Mouse (Mus musculus): ENCODE results near the gene Cdc45.
"Not testable (repeated sequence)": the region's sequence is repeated elsewhere in the genome, so short reads cannot be mapped to it uniquely, and the experiment has no call there.

The Cdc45 gene

DNA sequence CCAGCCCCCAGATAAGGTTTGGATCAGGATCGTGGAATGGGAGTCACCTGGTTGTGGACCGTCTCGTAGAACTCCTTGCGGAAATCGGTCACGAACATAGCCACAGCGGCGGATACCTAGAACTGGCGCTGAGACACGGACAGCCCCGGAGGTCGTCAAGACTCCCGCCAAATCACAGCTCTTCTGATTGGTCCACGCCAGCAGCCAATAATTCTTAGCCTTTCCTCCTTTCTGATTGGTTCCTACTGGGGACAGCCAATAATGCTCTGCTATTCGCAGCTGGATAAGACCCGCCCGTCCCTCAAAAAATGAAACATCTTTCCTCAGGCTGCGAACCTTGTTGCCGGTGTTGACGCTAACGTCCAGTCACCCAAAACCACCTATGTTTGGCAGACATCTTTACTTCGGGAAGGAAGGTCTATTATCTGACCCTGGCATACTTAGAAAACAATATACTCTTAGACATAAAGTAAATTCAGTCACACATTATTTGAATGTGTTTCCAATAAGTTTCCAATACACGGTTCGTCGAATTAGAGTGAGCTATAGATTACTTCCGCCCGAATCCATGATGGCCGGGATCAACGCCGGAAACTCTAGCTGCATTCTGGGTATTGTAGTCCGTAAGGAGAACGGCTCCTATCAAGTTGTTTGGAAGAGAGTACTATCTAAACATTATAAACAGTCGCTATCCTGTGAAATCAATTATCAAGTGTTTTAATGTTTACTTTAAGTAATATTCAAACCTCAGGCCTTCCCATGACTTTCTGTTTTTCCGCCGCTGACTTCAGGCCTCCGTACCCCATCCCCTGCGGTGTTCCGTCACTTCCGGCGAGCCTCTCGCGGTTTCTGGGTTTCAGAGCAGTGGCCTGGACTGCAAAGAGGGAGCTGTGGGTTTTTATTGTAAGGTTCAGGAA lies at the start of gene Cdc45, which contains the start of gene Ufd1:
Gene Cdc45, minus strand, starts transcription at position 520 of the 917 bp plus-strand sequence.
Gene Ufd1, plus strand, starts transcription at position 312 of the 917 bp plus-strand sequence.
- peak; percentile 93 for DNase-seq (ENCODE audit: extremely low spot score)

DNA sequence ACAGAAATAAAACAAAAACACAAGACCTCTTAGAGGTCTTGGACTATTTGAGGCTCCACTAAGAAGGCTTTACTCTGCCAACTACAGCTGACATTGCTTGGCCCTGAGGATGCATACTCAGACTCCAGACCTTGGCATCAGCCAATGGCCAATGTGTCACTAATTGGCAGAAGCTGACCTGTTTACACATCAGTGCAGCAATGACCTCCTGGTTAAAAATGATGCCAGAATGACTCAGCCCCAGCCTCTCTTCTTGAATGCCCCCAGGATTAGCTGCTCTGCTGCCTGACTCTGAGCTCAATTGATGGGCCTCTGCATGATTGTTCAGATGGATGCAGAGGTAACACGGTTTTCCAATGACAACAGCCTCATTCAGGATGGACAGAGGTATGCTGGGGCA lies 48.4 kb upstream of the Cdc45 start:
- no peak for DNase-seq (ENCODE audit: extremely low spot score)

DNA sequence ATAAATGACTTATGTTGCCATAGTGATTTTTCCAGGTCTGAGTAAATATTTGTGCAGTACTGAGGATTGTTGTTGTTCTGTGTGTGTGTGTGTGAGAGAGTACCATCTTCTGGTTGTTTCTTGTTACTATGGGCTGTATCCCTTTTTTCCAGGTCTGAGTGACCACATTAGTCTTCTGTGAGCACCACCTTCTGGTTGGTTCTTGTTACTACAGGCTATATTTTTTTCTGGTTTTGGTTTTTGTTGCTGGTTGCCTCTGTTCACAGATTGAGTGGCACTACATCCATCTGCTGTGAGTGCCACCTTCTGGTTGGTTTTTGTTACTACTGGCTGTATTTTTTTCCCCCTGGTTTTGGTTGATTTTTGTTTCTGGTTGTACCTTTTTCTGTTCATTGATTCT lies 46.8 kb upstream of the Cdc45 start:
- DNase-seq (ENCODE audit: extremely low spot score) = peak; percentile 29

DNA sequence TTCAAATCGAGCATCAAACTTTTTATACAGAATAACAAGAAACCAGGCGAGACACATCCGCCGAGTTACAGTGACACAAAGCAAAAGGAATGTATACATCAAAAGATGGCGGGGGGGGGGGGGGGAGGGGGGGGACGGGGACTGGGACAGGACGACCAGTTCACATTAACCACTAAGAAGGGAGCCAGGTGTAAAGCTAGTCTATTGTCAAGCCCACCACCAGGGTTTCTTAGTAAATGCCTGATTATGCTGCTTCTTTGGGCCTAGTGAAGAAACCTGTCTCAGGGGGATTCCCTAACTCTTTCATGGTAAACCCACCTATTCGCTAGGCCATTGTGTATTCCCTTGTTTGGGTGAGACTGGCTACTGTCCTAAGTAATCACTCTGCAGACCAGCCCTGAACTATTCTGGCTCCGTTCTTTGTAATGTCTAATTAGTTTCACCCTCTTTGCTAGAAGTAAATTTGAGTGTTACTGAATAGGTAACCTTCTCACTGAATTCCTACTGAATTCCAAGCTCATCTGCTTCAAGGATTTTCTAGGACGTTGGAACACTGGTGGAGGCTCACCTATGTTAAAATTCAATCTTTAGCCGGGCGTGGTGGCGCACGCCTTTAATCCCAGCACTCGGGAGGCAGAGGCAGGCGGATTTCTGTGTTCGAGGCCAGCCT lies 37.9 kb upstream of the Cdc45 start:
- DNase-seq (ENCODE audit: extremely low spot score) = not testable (repeated sequence)

DNA sequence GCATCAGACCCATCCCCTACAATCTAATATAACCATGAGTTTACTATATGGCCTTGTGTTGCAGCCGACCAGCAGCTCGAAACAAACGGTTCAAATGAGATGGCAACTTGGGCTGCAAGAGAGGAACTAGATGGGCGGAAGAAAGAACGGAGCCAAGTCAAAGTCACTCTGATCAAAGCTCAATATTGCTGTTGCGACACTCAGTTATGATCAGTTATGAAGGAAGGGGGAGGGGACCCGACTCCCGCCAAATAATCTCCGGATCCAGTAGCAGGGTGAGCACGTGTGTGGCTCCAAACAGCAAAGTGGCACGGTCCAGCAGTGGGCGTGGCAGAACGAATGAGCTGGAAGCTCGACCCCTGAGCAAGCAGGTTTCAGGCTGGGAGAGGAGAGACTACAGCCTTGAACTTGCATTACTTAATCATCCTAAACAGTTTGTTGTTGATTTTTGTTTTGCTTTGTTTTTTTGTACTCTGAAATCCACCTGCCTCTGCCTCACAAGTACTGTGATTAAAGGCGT lies 34.6 kb upstream of the Cdc45 start:
- DNase-seq (ENCODE audit: extremely low spot score) = no peak

DNA sequence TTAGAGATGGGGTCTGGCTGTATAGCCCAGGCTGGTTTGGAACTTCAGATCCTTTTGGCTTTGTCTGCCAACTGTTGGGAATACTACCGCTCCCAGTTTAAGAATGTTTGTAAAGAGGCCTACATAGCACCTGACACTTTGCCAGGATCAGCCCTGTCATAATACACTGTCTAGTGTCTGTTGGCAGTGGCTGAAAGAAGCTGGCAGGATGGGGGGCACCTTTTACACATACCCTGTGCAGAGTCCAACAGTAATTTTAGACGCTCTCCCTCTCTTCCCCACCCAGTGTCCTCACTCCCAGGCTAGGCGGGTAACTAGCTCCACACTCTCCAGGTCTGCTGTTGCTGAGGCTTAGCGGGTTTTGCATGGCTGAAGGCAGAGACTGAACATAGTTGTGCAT lies 26.6 kb upstream of the Cdc45 start:
- no peak for DNase-seq (ENCODE audit: extremely low spot score)

DNA sequence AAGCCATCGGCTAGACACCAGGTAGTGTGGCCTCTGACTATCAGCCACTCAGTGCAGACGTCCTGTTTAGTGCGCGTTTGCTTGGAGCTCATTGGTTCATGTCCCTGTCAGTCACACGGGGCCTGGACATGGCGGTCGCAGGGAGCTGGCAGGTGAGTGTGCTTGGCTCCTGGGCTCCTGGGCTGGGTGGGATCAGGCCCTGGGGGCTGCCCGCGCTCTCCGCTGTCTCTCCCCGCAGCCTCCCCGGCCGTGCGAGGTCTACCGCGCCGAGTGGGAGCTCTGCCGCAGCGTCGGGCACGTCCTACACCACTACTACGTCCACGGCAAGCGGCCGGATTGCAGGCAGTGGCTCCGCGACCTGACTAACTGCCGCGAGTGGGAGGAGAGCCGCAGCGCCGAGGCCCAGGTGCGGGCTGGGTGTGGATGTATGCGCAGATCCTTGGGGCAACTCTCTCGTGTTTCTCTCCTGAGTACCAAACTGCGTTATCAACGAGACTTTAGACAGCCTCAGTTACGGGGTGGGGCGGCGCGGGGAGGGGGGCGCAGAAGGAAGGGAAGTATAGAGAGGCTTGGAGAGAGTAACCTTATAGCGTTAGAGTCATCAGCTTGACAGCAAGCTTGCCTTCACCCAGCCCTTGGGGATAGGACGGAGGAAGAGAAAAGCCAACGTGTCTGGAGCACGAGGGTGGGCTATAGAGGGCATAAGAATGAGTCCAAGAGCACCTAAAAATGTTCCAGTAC lies 24.9 kb upstream of the Cdc45 start, which contains the start of the genes 2510002D24Rik and Gm28539:
Gene 2510002D24Rik, plus strand, starts transcription at position 111 of the 741 bp plus-strand sequence.
Gene Gm28539, plus strand, starts transcription at position 117 of the 741 bp plus-strand sequence.
- peak; percentile 88 for DNase-seq (ENCODE audit: extremely low spot score)

DNA sequence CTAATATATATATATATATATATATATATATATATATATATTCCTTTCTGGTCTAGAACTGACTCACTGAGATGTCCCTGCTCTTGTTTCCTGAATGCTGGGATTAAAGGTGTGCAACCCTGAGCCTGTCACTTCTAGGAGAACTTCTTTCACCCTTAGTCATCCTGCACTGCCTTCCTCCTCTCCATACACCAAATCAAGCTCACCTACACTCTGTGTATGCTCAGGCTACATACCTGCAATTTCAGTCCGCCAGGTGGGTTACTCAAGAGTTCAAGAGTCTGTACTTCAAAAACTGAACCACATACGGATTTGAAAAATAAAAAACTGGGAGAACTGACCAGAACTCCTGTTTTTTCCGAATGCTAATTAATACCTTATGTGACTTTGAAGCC lies 24.3 kb upstream of the Cdc45 start:
- no peak for DNase-seq (ENCODE audit: extremely low spot score)

DNA sequence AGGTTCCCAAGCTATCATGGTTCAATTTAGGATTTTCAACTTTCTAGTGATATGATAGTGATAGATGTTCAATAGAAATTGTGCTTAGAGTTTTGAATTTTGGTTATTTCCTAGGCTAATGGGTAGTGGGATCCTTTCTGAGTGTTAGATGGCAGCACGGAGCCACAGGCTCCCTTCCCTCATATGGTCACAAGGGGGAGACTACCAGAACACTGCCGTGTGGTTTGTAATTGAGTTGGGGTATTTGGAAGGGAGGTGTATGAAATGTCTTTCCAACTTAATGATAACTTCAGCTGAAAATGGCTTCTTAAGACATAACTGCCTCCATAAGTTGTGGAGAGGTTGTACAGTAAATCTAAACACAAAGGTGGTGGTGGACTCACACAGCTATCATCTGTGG lies 21.7 kb upstream of the Cdc45 start:
- DNase-seq (ENCODE audit: extremely low spot score) = no peak

DNA sequence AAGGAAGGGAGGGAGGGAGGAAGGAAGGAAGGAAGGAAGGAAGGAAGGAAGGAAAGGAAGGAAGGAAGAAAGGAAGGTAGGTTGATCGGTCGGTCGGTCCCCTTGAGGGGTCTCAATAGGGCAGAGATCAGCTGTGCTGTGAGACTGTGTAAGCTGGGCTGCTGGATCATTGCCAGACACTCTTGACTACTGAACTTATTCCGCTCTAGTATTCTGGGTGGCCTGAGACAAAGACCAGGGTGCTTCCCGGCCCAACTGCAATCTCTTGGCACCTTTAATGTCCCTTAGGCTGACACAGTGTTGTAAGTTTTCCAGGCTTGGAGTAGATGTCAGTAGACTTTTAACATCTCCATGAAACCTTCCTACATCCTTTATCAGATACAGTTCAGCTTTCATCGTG lies 17.3 kb upstream of the Cdc45 start:
- no peak for DNase-seq (ENCODE audit: extremely low spot score)

DNA sequence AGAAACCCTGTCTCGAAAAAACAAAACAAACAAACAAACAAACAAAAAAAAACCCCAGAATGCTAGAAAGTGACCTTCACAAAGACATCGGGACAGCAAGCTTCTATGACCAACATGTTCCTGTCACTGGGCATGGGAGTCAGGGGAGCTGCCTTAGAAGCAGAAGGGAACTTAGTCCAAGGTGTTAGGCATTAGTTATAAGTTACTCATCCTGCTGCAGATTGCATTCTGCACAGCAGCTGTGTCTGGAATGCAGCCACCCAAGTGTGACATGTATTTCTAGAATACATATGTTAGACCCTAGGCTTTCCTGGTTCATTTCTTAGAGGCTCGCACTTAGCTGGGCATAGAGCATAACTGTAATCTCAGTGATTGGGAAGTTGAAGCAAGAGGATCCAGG lies 16.8 kb upstream of the Cdc45 start:
- DNase-seq (ENCODE audit: extremely low spot score) = no peak

DNA sequence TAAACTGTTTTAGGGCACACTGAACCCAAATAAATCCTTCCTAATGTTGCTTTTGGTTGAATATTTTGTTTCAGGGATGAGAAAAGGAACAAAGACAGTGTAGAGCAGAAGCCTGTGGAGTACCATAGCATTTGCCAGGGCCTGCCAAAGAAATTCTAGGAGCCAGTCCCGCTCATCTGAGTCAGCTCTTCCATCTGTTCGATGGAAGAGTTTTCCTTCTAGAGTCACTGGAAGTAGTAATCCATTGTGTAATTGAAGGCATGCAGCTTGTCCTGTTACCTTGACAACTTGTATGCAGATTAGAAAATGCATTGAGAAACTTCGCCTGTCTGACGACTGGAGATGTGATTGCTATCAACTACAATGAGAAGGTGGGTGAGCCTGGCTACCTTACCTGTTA lies 11.1 kb upstream of the Cdc45 start:
- DNase-seq (ENCODE audit: extremely low spot score) = no peak

DNA sequence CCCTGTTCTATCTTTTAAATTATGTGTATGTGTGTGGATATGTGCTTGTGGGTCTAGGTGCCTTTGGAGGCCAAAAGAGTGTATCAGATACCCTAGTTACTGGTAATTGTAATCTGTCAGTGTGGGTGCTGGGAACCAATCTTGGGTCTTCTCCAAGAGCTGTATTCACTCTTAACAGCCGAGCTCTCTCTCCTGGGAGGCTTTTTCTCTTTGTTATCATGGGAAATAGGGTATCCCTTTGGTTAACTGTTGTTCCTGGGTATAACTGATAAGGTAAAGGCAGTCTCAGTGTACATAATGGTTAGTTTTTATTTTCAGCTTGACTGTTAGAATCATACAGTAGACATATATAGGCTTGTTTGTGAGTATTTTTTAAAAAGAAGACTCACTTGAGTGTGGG lies 10.6 kb upstream of the Cdc45 start:
- DNase-seq (ENCODE audit: extremely low spot score) = no peak

DNA sequence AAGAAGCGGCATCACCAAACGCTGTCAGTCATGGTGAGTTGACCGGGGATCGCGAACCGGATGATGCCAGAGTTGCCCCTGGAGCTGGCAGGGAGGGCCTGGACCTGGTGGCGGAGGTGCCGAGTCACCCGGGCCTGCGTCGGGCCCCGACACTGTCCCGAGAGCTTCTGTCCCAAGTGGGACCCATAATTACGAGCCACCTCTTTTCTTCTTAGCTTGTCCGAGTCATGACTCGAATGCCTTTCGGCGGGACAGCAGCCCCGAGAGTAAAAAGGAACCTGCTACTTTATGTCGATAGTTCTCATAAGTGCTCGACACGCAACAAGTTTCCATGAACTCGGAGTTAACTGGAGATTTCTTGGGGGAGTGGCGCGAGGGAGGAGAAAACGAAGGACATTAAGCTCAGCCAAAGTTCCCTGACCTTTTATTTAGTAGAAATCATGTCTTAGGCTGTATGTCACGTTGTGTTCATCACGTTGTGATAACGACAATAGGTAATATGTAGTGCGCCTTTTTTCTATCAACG lies 661 bp upstream of the Cdc45 start:
- DNase-seq (ENCODE audit: extremely low spot score) = no peak

DNA sequence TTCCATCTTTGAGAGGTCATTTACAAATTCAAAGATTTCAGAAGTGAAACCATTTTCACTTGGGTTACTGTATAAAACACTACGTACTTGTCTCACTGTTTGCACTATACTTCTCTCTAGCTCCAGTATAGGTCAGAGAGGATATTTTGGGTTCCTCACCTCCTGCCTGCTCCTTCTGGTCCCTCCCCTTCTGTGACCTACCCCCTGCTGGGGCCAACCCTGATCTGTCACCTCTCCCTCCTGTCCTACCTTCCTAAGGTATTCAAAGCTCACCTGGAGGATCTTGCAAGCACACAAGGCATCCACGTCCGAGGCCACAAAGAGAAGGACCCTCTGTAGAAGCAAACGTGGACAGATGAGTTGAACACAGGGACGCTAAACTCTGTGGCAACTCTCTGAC lies 755 bp downstream of the Cdc45 start:
- no peak for DNase-seq (ENCODE audit: extremely low spot score)

DNA sequence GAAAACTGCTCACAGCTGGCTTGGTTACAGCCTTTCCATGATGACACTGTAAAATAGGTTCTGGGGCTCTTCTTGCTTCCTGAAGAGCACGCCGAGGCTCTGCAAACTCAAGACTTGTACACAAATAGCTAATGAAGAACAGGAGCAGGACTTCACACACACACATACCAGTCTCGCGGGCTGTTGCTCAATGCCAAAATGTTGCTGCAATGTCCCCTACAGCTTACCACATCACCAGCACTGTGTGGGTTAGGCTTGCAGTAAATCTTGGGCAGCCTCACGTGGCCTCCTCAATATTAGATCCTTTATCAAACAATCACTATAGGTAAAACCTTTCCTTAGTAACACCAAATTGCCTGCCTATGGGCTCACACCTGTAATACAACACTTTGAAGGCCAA lies 2.8 kb downstream of the Cdc45 start:
- no peak for DNase-seq (ENCODE audit: extremely low spot score)

DNA sequence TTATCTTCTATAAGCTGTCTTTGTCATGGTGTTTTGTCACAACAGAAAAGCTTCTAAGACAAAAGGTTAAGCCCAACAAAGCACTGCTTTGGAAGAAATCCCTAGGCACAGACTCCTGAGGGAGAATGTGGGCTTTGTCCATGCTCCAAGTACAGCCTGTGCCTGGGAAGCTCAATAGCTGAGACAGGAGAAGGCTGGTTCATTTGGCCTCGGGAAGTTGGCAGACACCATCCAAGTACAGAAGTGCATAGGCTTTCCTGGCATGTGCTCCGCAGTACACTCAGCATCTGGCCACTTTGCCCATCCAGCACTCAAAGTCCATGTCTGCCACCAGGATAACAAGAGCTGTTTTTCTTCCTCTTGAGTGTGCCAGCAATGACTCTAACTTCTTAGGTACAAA lies 6.0 kb downstream of the Cdc45 start:
- DNase-seq (ENCODE audit: extremely low spot score) = no peak

DNA sequence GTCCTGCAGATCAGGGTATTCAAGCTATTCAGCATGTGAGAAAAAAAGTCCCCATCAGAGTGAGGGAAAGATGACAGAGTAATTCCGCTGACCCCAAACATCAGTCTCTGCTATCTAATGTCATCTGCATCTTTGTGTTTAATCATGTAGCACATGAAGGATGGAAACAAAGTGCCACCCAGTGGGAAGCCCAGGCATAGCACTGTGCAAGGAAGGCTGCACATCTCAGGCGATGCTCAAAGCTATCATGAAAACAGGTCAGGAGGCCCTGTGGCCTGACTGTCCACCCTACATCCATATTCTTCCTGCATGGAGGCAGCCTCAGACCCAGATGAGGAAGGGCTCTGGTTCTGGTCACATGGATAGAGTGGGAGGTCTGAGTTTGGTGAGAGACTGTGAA lies 12.9 kb downstream of the Cdc45 start:
- DNase-seq (ENCODE audit: extremely low spot score) = no peak

DNA sequence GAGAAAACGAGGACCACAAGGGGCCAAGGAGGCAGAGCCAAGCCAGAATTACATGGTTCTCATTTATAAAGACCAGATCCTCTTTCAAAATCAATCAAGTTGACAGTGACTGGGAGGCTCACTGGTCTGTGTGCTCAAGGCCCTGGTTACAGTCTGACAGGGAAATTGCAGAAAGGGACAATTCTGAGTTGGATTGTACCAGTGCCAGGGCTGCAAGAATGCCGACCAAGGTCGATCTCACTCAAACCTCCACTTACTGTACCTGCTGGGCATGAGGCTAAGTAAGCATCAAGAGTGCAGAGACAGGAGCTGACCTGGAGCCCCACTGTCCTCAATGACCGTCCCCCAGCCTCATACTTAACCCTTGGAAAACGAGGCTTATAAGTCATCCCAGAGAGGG lies 13.6 kb downstream of the Cdc45 start:
- DNase-seq (ENCODE audit: extremely low spot score) = no peak

DNA sequence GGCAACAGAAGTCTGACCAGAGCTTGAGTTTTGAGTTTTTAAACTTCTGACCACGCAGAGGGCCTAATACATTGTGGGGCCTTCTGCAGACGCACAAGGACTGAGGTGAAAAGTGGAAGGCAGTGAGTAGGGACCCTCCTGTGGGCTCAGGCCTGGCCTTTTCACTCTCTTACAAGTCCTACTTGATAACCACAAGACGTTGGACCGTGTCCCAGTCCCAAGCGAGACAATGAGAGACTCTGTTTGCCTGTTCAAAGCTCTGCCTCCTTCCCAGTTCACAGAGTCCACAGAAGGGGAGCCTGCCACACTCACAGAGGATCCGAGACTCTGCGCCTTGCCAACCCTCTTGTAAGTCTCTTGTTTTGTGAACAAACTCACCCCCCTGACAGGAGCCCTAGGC lies 15.1 kb downstream of the Cdc45 start:
- DNase-seq (ENCODE audit: extremely low spot score) = no peak

DNA sequence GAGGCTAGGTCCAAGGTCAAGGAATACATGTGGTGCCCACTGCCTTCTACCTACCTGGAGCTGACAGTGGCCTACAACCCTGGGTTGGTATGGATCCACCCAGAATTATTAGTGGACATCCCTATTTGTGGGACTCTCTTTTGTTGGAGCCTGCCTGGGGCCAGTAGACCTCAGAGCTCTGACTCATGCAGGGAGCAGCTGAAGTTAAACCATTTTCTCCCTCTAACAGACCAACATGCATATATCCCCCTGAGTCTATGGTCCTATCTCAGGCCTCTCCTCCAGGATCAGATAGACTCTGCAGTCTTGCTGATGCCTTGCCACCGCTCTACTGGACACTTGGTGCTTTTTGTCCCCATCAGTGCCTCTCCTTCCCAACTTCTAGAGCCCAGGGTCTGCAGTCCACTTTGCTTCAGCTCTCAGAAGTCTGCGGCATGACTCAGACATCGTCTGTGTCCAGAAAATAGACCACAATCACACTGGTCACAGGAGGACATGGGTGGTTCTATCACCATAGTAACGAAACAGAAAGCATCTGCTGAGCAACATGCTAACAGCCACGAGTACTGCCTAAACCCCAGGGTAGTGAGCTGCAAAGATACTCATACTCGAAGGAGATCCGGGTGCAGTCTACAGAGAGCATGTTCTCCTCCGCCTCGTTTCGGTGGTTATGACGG lies 16.4 kb downstream of the Cdc45 start:
- DNase-seq (ENCODE audit: extremely low spot score) = no peak
